Mouse (Mus musculus) kidney, adult 8-10 months (tissue): ENCODE data around the gene Olfr1270.
"Not testable (repeated sequence)": the region's sequence is repeated elsewhere in the genome, so short reads cannot be mapped to it uniquely, and the experiment has no call there.

ENCODE experiments used
- DNase-seq, 2 experiments: peaks; one replicate each; pipeline ENCODE4 v3.0.0; 2022

Gene Olfr1270

DNA sequence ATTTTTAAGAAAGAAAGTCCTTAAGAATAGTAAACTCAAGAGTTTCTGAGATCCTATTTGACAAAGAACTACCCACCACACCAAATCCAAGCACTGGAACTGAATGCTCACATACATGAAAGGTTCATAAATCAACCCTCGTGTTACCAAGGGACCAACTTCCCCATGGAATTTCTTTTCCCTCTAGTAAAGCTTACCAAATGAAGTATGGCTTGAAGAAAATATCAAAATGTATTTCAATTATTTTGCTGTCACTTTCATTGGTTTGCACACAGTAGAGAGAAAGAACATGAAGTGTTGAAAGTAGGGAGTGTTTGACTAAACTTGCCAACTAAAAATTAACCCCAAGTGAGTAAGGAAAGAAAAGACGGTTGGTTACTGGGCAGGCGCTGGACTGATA is at the start of gene Olfr1270:
TSS of gene Olfr1270 (minus strand) at position 101 of the 400 bp plus-strand sequence.
- no peak for DNase-seq

- not testable (repeated sequence) for DNase-seq
These were observed 46.7 kb upstream of the Olfr1270 start for GRCm38 (mm10) chr2:90199606-90200005.

DNA sequence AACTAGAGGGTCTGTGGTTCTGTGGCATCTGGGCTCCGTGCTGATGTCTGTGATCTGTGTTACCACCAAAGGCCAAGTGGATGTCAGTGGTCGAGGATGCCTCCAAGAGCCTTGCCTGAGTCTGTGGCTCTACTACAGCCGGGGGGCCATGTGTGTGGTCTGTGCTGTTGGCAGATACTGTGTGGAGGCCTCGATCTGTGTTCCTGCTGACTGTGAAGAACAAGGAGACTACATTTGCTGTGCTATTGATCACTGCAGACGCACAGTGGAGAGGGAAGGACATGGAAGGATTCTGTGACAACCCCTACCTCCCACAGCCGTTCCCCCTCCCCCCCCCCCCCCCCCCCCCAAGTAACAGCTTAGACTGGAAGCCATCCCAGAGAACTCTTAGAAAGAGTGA is 42.4 kb upstream of the Olfr1270 start:
- not testable (repeated sequence) for DNase-seq

GRCm38 (mm10) chr2:90194750-90195149 is 41.9 kb upstream of the Olfr1270 start:
- DNase-seq, result not testable (repeated sequence)

DNA sequence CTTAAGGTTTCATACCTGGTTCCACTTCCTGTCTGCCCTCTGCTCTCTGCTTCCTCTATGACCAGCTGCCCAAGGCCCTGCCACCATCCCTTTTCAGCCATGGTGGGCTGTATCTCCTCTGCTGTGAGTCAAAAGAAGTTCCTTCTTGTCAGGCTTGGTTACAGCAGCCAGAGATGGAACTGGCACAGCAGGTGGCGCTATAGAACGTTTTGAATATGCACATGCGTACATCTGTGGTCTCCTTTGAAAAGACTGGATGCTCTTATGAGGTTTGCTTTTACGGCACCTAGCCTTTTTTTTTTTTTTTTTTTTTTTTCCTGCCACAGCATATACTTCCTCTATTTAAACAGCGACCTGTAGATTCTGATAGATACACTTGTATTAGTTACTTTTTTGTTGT is 34.2 kb upstream of the Olfr1270 start:
- not testable (repeated sequence) for DNase-seq

DNA sequence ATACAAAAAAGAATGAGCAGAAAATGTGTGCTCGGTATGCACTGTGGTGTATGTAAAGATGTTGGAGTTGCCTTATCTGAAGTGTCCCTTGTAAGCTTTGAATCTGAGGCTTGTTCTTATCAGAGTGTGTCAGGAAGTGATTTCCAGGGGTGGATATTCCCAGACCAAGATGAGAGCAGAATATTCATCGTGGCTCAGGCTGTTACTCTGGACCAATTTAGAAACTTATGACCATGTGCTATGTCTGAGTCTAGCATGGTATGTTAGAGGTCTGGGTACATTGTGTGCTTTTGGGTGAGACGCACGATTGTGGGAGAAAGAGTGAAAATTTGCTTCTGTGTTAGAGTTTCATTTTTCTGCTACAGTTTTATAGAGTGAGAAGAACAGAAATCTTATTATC is 33.2 kb upstream of the Olfr1270 start:
- DNase-seq, result not testable (repeated sequence)

GRCm38 (mm10) chr2:90153916-90154315 is 1.0 kb upstream of the Olfr1270 start:
- no peak for DNase-seq

GRCm38 (mm10) chr2:90142196-90142595 is 10.7 kb downstream of the Olfr1270 start, which contains the start of gene Olfr32:
Olfr32 (minus strand) TSS chr2:90142296.
- no peak for DNase-seq

- no peak for DNase-seq
These were observed 31.6 kb downstream of the Olfr1270 start, which contains the start of gene Olfr1269 for GRCm38 (mm10) chr2:90121312-90121711. Olfr1269 (minus strand) TSS chr2:90121412.
